Mouse (Mus musculus) stomach, postnatal 0 days (tissue): Measurements from ENCODE around the gene Naa25.

Experiments used
- CTCF ChIP-seq: IDR thresholded peaks from 2 replicates; pipeline ENCODE4 v1.5.1; 2016; ENCODE audit warnings: antibody characterized with exemption, low read depth, mild to moderate bottlenecking, moderate library complexity
- EP300 ChIP-seq: optimal IDR thresholded peaks from 2 replicates; pipeline ENCODE3; 2016; ENCODE audit warnings: antibody characterized with exemption

- TF ChIP-seq CTCF (peak; percentile 66), EP300 (no peak)
Observed at GRCm38 (mm10) chr5:121443548-121443947, 45.8 kb downstream of the Naa25 start.
